Mouse (Mus musculus) ES-Bruce4 (cell line): ENCODE data around the gene Metap2.

Source experiments
- CTCF ChIP-seq: IDR thresholded peaks from one replicate; pipeline ENCODE4 v1.8.1; 2011; ENCODE audit warnings: low read depth, low read length
- POLR2A ChIP-seq: IDR thresholded peaks from one replicate; pipeline ENCODE4 v1.8.1; 2011; ENCODE audit warnings: low read length; ENCODE audit not compliant: insufficient read depth

GRCm38 (mm10) chr10:93916778-93917177, 19.9 kb upstream of the Metap2 start:
- peak; percentile 43 for TF ChIP-seq CTCF
- no peak for TF ChIP-seq POLR2A
